Mouse (Mus musculus) stomach, embryonic 15.5 days (tissue): Measurements from ENCODE around the gene Caskin1. TPM values are rescaled to one million over a fixed set of nuclear protein-coding genes. Genes with fewer than 3 reads are reported as not detected.
"Not testable (repeated sequence)": the region's sequence is repeated elsewhere in the genome, so short reads cannot be mapped to it uniquely, and the experiment has no call there.

Source experiments
- ATAC-seq: fragments of 200-750 bp; cut with Nextera tagmentation; 2 replicates; pipeline ENCODE4 v1.8.0; 2017; ENCODE audit warnings: low read depth, moderate number of reproducible peaks, moderate TSS enrichment; ENCODE audit not compliant: insufficient read depth, low FRiP score
- H3K27ac ChIP-seq: fragments of 300-500 bp; sonication (generic); 2 replicates; pipeline ENCODE4 v1.5.1; 2015; ENCODE audit warnings: mild to moderate bottlenecking, inconsistent platforms
- H3K27me3 ChIP-seq: fragments of 300-500 bp; sonication (generic); replicated peaks from 2 replicates; pipeline ENCODE4 v1.6.1; 2015; ENCODE audit warnings: inconsistent platforms
- H3K36me3 ChIP-seq: fragments of 300-500 bp; sonication (generic); 2 replicates; pipeline ENCODE4 v1.6.1; 2015; ENCODE audit warnings: inconsistent platforms
- H3K4me1 ChIP-seq: fragments of 300-500 bp; sonication (generic); 2 replicates; pipeline ENCODE4 v1.6.1; 2015; ENCODE audit warnings: inconsistent platforms
- H3K4me2 ChIP-seq: fragments of 300-500 bp; sonication (generic); 2 replicates; pipeline ENCODE4 v1.6.1; 2015; ENCODE audit warnings: mild to moderate bottlenecking, inconsistent platforms
- H3K4me3 ChIP-seq: fragments of 300-500 bp; sonication (generic); replicated peaks from 2 replicates; pipeline ENCODE4 v1.5.1; 2015; ENCODE audit warnings: inconsistent platforms
- H3K9ac ChIP-seq: fragments of 300-500 bp; sonication (generic); 2 replicates; pipeline ENCODE4 v1.6.1; 2015; ENCODE audit warnings: inconsistent platforms
- H3K9me3 ChIP-seq: fragments of 300-500 bp; sonication (generic); 2 replicates; pipeline ENCODE4 v1.6.1; 2016; ENCODE audit warnings: inconsistent platforms
- WGBS: fragments of 180-500 bp; shearing (Covaris S2); methylation state at CpG from one replicate; pipeline ENCODE4 v1.1.7; 2015; 5-methylcytosine and 5-hydroxymethylcytosine counted together
- polyA plus RNA-seq: library from polyadenylated mRNA; unstranded; fragments of >200 nt; fragmentation: Nextera tagmentation; extraction: Ambion mirVana; gene quantifications from 2 replicates; pipeline ENCODE4 v1.2.1, GENCODE M21; 2015

Caskin1 gene
- polyA plus RNA-seq, 1 experiment from 2014 or later = 2.6 TPM

DNA sequence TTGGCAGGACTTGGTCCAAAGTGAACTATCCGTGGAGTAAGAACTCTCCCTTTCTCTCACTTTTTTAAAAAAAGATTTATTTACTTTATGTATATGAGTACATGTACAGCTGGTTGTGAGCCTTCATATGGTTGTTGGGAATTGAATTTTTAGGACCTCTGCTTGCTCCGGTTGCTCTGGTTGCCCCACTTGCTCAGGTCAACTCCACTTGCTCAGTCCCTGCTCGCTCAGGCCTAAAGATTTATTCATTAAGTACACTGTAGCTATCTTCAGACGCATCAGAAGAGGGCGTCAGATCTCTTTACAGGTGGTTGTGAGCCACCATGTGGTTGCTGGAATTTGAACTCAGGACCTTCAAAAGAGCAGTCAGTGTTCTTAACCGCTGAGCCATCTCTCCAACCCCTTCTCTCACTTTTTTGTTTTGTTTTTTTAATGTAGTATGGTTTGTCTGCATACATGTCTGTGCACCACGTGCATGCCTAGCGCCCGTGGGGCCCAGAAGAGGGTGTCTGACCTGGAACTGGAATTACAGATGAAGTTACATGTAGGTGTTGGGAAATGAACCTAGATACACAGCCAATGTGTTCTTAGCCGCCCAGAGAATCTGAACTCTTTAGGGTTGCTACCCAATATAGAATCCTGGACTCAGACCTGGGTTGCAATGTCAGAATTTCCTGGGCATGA, 32.7 kb upstream of the Caskin1 start:
- WGBS = 47% methylated on average over 10 of the region's 10 CpGs
- Histone ChIP-seq H3K4me1 (peaks cover 15% of the 10 kb centered on the region), H3K4me3 (peak overlapping the region; percentile 93), H3K4me2 (peak overlapping the region; percentile 42), H3K27ac (peak overlapping the region; percentile 65)
- not testable (repeated sequence) for H3K27me3 ChIP-seq, H3K9me3 ChIP-seq, H3K9ac ChIP-seq, H3K36me3 ChIP-seq
- peak; percentile 4; the same call in 1 of the 2 replicates for ATAC-seq

DNA sequence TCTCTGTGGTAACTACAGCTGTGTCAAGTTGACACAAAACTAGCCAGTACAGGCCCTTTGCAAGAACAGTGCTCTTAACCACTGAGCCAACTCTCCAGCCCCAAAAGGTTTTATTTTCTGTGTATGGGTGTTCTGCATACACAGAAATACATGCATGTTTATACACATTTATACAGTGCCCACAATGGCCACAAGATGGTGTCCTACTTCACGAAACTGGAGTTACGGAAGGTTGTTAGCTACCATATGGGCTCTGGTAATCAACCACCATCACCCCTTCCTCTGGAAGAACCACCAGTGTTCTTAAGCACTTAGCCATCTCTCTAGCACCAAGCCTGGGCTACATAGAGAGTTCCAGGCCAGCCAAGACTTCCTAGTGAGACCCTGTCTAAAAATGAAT, 26.8 kb upstream of the Caskin1 start:
- no peak overlapping the region for H3K4me2 ChIP-seq
- no peaks in the 10 kb centered on the region for H3K36me3 ChIP-seq
- no peaks in the 10 kb centered on the region for H3K9me3 ChIP-seq
- 73% methylated on average over 2 of the region's 2 CpGs for WGBS
- no peak overlapping the region for H3K27ac ChIP-seq
- no peak for ATAC-seq
- no peak overlapping the region for H3K4me3 ChIP-seq
- no peak overlapping the region for H3K9ac ChIP-seq
- H3K4me1 ChIP-seq = no peaks in the 10 kb centered on the region
- H3K27me3 ChIP-seq = no peaks in the 10 kb centered on the region

DNA sequence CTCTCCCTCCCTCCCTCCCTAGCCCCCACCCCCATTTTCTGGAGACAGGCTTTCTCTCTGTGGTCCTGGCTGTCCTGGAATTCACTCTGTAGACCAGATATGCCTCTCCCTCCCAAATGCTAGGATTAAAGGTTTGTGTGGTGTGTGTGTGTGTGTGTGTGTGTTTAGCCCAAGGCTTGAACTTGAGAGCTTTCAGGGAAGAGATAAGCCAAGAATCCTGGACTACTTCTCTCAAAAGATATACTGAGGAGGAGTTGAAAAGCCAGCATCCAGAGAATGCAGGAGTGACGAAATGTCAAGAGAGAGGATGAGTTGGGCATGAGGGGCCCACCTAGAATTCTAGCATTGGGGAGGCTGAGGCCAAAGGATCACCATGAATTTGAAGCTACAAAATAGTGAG, 25.5 kb upstream of the Caskin1 start:
- Histone ChIP-seq H3K4me3 (no peak overlapping the region), H3K27ac (no peak overlapping the region), H3K9ac (no peak overlapping the region), H3K36me3 (no peaks in the 10 kb centered on the region), H3K27me3 (no peaks in the 10 kb centered on the region), H3K9me3 (no peaks in the 10 kb centered on the region), H3K4me2 (no peak overlapping the region), H3K4me1 (no peaks in the 10 kb centered on the region)
- ATAC-seq = no peak
- 81% methylated on average over 1 of the region's 1 CpGs for WGBS

DNA sequence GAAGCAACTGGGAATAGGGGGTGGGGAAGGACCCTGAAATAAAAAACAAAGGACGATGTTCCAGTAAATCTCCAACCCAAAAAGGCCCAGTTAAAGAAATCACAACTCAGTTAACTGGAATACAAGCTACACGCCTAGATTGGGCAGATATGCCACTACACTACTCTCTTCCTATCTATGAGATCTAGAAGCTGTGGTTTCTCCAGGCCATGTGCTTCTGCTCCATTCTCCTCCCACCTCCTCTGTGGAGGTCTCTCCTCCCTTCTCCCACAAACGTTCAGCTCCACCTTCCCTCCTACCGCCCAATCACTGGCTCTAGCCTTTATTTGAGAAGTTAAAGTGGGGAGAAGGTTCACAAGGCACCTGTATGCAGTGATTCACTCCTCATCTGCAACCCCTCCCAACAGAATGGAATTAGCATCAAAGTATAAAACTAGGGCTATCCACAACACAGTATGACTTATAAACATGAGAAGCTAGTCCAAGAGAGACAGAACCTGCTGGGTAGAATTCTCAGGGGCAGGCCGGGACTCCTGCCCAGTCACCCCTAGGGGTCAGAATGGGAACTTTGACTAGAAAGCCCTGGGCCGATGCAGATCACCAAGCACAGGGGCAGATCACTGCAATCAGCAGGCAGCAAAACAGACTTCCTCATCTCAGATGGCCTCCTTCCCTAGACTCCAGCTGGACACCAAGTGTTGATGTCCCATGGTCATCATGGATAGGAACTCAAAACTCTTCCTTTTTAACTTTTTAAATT, 24.8 kb upstream of the Caskin1 start:
- no peak for ATAC-seq
- Histone ChIP-seq H3K27ac (no peak overlapping the region), H3K36me3 (no peaks in the 10 kb centered on the region), H3K4me1 (no peaks in the 10 kb centered on the region), H3K4me2 (no peak overlapping the region), H3K9ac (no peak overlapping the region), H3K27me3 (no peaks in the 10 kb centered on the region), H3K4me3 (no peak overlapping the region), H3K9me3 (no peaks in the 10 kb centered on the region)
- WGBS = 55% methylated on average over 6 of the region's 6 CpGs

DNA sequence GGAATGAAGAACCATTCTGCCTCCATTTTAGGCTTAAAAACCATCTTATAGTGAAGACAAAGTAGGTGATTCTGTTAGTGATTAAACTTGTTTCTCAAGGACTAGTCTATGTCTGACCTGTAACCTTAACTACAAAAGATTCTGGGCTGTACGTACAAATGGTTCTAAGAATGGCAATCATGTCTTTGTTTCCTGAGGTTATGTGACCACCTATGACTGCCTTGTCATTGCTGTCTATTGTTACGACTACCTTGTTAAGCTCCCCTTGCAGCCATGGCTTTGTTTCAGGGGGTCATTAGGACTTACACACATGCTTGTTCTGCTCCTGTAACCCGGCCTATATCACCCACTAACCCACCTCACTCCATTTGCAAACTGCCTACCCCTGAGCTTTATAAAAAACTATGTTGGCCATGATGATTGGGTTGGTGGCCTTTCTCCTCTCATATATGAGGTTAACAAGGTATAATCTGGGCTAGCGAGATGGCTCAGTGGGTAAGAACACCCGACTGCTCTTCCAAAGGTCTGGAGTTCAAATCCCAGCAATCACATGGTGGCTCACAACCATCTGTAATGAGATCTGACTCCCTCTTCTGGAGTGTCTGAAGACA, 19.7 kb upstream of the Caskin1 start:
- H3K9ac ChIP-seq = no peak overlapping the region
- no peaks in the 10 kb centered on the region for H3K27me3 ChIP-seq
- WGBS = 92% methylated on average over 5 of the region's 5 CpGs
- H3K4me2 ChIP-seq = no peak overlapping the region
- H3K9me3 ChIP-seq = no peaks in the 10 kb centered on the region
- peaks cover 28% of the 10 kb centered on the region for H3K4me1 ChIP-seq
- ATAC-seq = no peak
- 0 out of 2 replicates have a peak, but pooled peaks cover 3% of the 10 kb centered on the region for H3K36me3 ChIP-seq
- no peak overlapping the region for H3K4me3 ChIP-seq
- H3K27ac ChIP-seq = no peak overlapping the region

DNA sequence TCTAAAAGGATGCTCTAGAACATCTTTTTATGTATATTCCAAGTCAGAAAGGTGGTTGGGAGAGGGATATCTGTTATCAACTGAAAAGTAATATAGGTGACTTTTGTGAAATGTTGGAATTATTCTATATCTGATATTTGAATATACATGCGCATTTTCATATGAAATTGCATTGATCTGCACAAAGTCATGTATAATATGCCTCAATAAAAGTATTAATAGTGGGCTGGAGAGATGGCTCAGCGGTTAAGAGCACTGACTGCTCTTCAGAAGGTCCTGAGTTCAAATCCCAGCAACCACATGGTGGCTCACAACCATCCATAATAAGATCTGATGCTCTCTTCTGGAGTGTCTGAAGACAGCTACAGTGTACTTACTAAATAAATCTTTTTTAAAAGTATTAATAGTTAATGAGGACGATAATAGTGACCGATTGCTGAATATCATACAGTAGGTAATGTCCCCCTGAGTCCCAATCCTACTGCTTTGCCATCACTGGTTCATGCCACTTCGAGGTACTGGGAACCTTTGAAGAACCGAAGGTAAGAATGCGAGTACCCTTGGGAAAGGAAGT, 19.0 kb upstream of the Caskin1 start:
- 18% methylated on average over 7 of the region's 7 CpGs for WGBS
- ATAC-seq = no peak
- Histone ChIP-seq H3K9me3 (no peaks in the 10 kb centered on the region), H3K27ac (peak overlapping the region; percentile 90), H3K4me2 (peak overlapping the region; percentile 96), H3K9ac (peak overlapping the region; percentile 37; the same call in 1 of the 2 replicates), H3K36me3 (peaks cover 10% of the 10 kb centered on the region; the same call in 1 of the 2 replicates), H3K27me3 (no peaks in the 10 kb centered on the region), H3K4me3 (peak overlapping the region; percentile 71), H3K4me1 (peaks cover 33% of the 10 kb centered on the region)

DNA sequence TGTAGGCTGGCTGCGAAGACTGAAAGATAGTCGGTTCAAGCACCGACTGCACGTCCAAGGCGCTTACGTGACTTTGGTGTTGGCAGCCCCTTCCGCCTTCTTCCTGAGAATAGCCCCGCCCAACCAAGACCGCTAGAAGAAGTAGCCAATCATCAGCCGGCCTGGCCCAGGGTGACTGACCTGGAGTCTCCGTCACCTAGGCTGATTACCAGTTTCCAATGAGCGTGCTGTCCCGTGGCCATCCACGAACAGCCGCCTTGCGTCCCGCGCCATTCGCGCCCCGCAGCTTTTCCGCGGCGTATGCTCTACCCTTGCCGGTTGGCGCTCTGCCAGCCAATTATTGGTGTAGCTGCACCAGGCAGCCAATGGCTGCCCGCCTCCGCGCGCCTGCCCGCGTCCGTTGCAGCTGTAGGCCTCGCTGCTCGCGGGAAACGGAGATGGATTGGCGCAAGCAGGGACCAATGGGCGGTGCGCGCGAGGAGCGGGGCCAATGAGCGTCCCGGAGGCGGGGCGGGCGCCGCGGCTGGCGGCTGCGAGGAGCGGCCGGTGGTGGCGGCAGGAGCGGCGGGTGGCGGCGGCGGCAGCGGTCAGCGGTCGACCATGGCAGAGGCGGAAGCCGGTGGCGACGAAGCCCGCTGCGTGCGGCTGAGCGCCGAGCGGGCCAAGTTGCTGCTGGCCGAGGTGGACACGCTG, 18.3 kb upstream of the Caskin1 start, which contains the start of the genes E4f1 and Pgp:
Gene E4f1, minus strand, starts transcription at position 404 of the 693 bp plus-strand sequence.
Gene Pgp, plus strand, starts transcription at position 483 of the 693 bp plus-strand sequence.
- H3K36me3 ChIP-seq = peaks cover 15% of the 10 kb centered on the region
- peaks cover 33% of the 10 kb centered on the region for H3K4me1 ChIP-seq
- peak within 1 kb of the TSS; percentile 71 for H3K4me3 ChIP-seq
- peak; percentile 96 for ATAC-seq
- peak within 1 kb of the TSS; percentile 90 for H3K27ac ChIP-seq
- H3K9ac ChIP-seq = peak within 1 kb of the TSS; percentile 88
- H3K27me3 ChIP-seq = no peaks in the 10 kb centered on the region
- peak within 1 kb of the TSS; percentile 96 for H3K4me2 ChIP-seq
- no peaks in the 10 kb centered on the region for H3K9me3 ChIP-seq
- under 1% methylated on average over 73 of the region's 75 CpGs for WGBS

DNA sequence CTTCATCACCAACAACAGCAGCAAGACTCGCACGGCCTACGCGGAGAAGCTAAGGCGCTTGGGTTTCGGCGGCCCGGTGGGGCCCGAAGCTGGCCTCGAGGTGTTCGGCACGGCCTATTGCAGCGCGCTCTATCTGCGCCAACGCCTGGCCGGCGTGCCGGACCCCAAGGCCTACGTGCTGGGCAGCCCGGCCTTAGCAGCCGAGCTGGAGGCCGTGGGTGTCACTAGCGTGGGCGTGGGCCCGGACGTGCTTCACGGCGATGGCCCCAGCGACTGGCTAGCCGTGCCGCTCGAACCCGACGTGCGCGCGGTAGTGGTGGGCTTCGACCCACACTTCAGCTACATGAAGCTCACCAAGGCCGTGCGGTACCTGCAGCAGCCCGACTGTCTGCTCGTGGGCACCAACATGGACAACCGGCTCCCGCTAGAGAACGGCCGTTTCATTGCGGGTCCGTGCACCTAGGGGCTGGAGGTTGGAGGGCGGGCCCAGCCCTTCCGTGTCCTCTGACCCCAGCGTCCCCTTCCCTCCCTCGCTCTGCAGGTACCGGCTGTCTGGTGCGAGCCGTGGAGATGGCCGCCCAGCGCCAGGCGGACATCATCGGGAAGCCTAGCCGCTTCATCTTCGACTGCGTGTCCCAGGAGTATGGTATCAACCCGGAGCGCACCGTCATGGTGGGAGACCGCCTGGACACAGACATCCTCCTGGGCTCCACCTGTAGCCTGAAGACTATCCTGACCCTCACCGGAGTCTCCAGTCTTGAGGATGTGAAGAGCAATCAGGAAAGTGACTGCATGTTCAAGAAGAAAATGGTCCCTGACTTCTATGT, 17.5 kb upstream of the Caskin1 start:
- Histone ChIP-seq H3K4me1 (peaks cover 33% of the 10 kb centered on the region), H3K36me3 (peaks cover 24% of the 10 kb centered on the region), H3K9me3 (no peaks in the 10 kb centered on the region), H3K27ac (peak overlapping the region; percentile 90), H3K4me3 (peak overlapping the region; percentile 71), H3K9ac (peak overlapping the region; percentile 88), H3K4me2 (peak overlapping the region; percentile 96), H3K27me3 (no peaks in the 10 kb centered on the region)
- WGBS = under 1% methylated on average over 68 of the region's 68 CpGs
- peak; percentile 8; the same call in 1 of the 2 replicates for ATAC-seq

DNA sequence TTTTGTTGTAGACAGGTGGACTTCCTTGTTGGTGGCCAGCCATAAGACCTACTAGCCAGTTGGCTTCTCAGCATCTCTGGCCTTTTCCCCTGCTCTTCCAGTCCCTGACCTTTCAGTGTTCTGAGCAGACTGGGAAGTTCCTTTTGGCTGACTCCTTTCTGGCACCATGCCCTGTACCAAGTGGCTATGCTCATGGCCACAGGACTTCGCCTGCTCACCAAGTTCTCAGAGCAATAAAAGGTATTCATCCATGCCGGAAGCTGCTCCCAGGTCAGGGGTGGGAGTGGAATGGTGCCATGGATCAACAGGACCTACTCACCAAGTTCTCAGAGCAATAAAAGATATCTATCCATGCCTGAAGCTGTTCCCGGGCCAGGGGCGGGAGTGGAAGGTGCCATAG, 15.9 kb upstream of the Caskin1 start:
- Histone ChIP-seq H3K4me1 (peaks cover 35% of the 10 kb centered on the region), H3K4me3 (0 out of 2 replicates have a peak overlapping the region, but pooled peaks have one; percentile 3), H3K27me3 (no peaks in the 10 kb centered on the region), H3K9me3 (no peaks in the 10 kb centered on the region), H3K36me3 (peaks cover 34% of the 10 kb centered on the region), H3K9ac (no peak overlapping the region), H3K27ac (peak overlapping the region; percentile 73), H3K4me2 (peak overlapping the region; percentile 96)
- no peak for ATAC-seq
- 79% methylated on average over 4 of the region's 4 CpGs for WGBS

DNA sequence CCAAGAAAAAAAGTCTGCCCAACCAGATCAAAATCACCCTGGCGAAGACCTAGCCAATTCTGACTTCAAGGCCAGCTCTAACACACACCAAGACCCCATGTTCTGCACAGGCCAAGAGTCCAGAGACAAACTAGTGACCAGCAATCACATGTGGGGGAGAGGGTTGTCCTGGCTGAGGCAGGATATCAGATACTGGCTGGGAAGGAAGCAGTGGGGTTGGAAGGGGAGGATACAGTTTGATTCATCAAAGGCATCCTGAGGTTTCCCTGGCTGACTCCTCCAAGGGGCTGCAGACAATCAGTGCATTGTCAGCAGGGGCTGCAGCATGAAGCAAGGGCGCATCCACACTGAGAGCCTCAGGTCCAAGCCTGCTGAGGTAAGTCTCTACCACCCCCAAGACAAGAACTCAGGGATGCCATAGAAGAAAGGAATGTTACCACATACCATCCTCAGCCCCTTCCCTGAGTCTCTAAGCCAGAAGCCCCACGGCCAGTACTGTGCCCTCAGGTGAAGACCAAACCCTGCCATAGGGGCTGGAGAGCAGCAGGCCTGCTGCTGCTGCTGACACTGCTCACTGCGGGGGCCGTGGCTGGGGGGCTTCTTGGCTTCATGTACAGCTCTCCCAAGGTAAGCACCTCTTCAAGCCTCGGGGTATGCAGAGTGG, 14.7 kb upstream of the Caskin1 start, which contains the start of gene Bricd5:
Gene Bricd5, plus strand, starts transcription at position 273 of the 664 bp plus-strand sequence.
- Histone ChIP-seq H3K36me3 (peaks cover 34% of the 10 kb centered on the region), H3K4me3 (0 out of 2 replicates have a peak within 1 kb of the TSS, but pooled peaks have one; percentile 3)

More for the DNA sequence above, 14.7 kb upstream of the Caskin1 start, which contains the start of gene Bricd5:
- H3K9me3 ChIP-seq = no peaks in the 10 kb centered on the region
- peak within 1 kb of the TSS; percentile 96 for H3K4me2 ChIP-seq
- H3K27me3 ChIP-seq = no peaks in the 10 kb centered on the region
- WGBS = 76% methylated on average over 6 of the region's 6 CpGs
- peak within 1 kb of the TSS; percentile 73 for H3K27ac ChIP-seq
- ATAC-seq = no peak
- no peak within 1 kb of the TSS for H3K9ac ChIP-seq
- H3K4me1 ChIP-seq = peaks cover 44% of the 10 kb centered on the region
